Mouse (Mus musculus) hindbrain, embryonic 11.5 days (tissue): ENCODE data around the gene Cacfd1. TPM values are rescaled to one million over a fixed set of nuclear protein-coding genes. Genes with fewer than 3 reads are reported as not detected.

ENCODE experiments used
- polyA plus RNA-seq: library from polyadenylated mRNA; unstranded; fragments of >200 nt; fragmentation: Nextera tagmentation; extraction: Ambion mirVana; gene quantifications from 2 replicates; pipeline ENCODE4 v1.2.1, GENCODE M21; 2014

Cacfd1 gene
- polyA plus RNA-seq, 1 experiment from 2014 or later = 91.7 TPM

Other genes starting within 250 kb of the Cacfd1 start
- gene Abo, start 144.9 kb upstream of the Cacfd1 start, polyA plus RNA-seq = not detected in 2 replicates
- gene Surf6, start 107.0 kb upstream of the Cacfd1 start, polyA plus RNA-seq = 16.7 and 18.4 TPM in 2 replicates
- 77.3 and 88.9 TPM in 2 replicates for gene Med22, start 99.2 kb upstream of the Cacfd1 start, polyA plus RNA-seq
- gene Rpl7a, start 99.2 kb upstream of the Cacfd1 start, polyA plus RNA-seq = 627 and 628 TPM in 2 replicates
- 44.6 and 50.7 TPM in 2 replicates for gene Surf2, start 93.6 kb upstream of the Cacfd1 start, polyA plus RNA-seq
- gene Surf1, start 93.4 kb upstream of the Cacfd1 start, polyA plus RNA-seq = 52.9 and 53.9 TPM in 2 replicates
- gene Surf4, start 76.0 kb upstream of the Cacfd1 start, polyA plus RNA-seq = 140 and 143 TPM in 2 replicates
- gene Stkld1, start 75.9 kb upstream of the Cacfd1 start, polyA plus RNA-seq = not detected in 2 replicates
- 48.5 and 50.5 TPM in 2 replicates for gene Rexo4, start 45.5 kb upstream of the Cacfd1 start, polyA plus RNA-seq
- gene Adamts13, start 36.5 kb upstream of the Cacfd1 start, polyA plus RNA-seq = not detected in 2 replicates
- gene Slc2a6, start 18.1 kb downstream of the Cacfd1 start, polyA plus RNA-seq = 1.1 and 2.3 TPM in 2 replicates
- 1.9 and 3.6 TPM in 2 replicates for gene Mymk, start 62.3 kb downstream of the Cacfd1 start, polyA plus RNA-seq
- gene Adamtsl2, start 69.5 kb downstream of the Cacfd1 start, polyA plus RNA-seq = 5.6 and 6.2 TPM in 2 replicates
- 0.23 and 0.43 TPM in 2 replicates for gene Fam163b, start 132.6 kb downstream of the Cacfd1 start, polyA plus RNA-seq
- 2.4 and 2.6 TPM in 2 replicates for gene Dbh, start 155.3 kb downstream of the Cacfd1 start, polyA plus RNA-seq
- gene Sardh, start 238.4 kb downstream of the Cacfd1 start, polyA plus RNA-seq = 3.1 and 5.5 TPM in 2 replicates